In the genomic region with DNA sequence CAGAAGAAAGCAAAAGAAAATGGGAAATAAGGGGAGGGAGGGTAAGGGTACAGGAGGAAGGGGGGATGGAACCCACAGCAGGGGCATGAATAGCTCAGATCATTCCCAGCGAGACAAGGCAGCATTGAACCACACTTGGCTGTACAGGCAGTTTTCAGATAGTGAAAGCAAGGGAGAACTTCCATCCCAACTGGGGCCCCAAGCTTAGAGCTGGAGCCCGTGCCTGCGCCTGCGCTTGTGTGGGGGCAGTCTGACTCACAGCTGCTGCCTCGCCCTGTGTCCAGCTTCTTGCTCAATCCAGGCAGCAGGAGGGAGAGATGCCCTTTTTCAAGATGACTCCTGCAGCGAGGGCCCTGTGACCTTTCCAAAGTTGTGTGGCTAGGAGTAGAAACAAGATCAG, we compare ENCODE assay signal across 8 mouse cellular contexts.
DNase-seq lines count a peak whose midpoint lies in the region; ATAC-seq lines count a peak whose summit lies in the region.

No protein-coding gene starts in this region.

- peak overlapping the region; percentile 59 for H3K27ac ChIP-seq in hindbrain, embryonic 10.5 days
- H3K27ac ChIP-seq in hindbrain, embryonic 12.5 days: no peak overlapping the region
- no peak overlapping the region for H3K27ac ChIP-seq in intestine, embryonic 14.5 days (ENCODE audit: low read depth)

- no peak overlapping the region for H3K9ac ChIP-seq in hindbrain, embryonic 12.5 days
- no peak overlapping the region for H3K9ac ChIP-seq in intestine, embryonic 14.5 days (ENCODE audit: low read length)

- H3K4me3 ChIP-seq in hindbrain, embryonic 10.5 days: no peak overlapping the region
- H3K4me3 ChIP-seq in hindbrain, embryonic 12.5 days: no peak overlapping the region
- H3K4me3 ChIP-seq in intestine, embryonic 14.5 days (ENCODE audit: low read depth, low read length): no peak overlapping the region

- peak; percentile 22 for DNase-seq in hindbrain, embryonic 10.5 days (ENCODE audit: low spot score)
- peak; percentile 72 for DNase-seq in adrenal gland, adult 8-10 months
- DNase-seq in frontal cortex, postnatal 25 days (ENCODE audit: low spot score in 2 of 2): peak; percentile 10 to 25
- DNase-seq in intestine, embryonic 14.5 days (ENCODE audit: low spot score): peak; percentile 54
- peak; percentile 40 for DNase-seq in lung, postnatal 25 days (ENCODE audit: low spot score)
- DNase-seq in testis, postnatal 14 days (ENCODE audit: low spot score): peak; percentile 38
- DNase-seq in spleen, postnatal 4 days (ENCODE audit: low spot score in 2 of 2): no peak

- H3K27me3 ChIP-seq in hindbrain, embryonic 10.5 days (ENCODE audit: insufficient read depth, poor library complexity, severe bottlenecking): no peaks in the 10 kb centered on the region
- no peaks in the 10 kb centered on the region for H3K27me3 ChIP-seq in hindbrain, embryonic 12.5 days
- H3K27me3 ChIP-seq in intestine, embryonic 14.5 days (replicated peaks; ENCODE audit: control insufficient read depth, insufficient read depth, low read length): no peaks in the 10 kb centered on the region

- no peaks in the 10 kb centered on the region for H3K9me3 ChIP-seq in hindbrain, embryonic 10.5 days
- no peaks in the 10 kb centered on the region for H3K9me3 ChIP-seq in hindbrain, embryonic 12.5 days (replicated peaks)
- H3K9me3 ChIP-seq in intestine, embryonic 14.5 days (ENCODE audit: control insufficient read depth, low read length): no peaks in the 10 kb centered on the region

- peaks cover 22% of the 10 kb centered on the region for H3K4me1 ChIP-seq in hindbrain, embryonic 10.5 days (replicated peaks)
- H3K4me1 ChIP-seq in hindbrain, embryonic 12.5 days: no peaks in the 10 kb centered on the region
- H3K4me1 ChIP-seq in intestine, embryonic 14.5 days (replicated peaks; ENCODE audit: control insufficient read depth, insufficient read depth, low read length): no peaks in the 10 kb centered on the region; the same call in 1 of the 2 replicates

- no peak for ATAC-seq in hindbrain, embryonic 12.5 days (ENCODE audit: low FRiP score)
- no peak for ATAC-seq in intestine, embryonic 14.5 days (replicated peaks; ENCODE audit: low FRiP score, low TSS enrichment, low read depth)

- WGBS in hindbrain, embryonic 10.5 days: 26% methylated on average over 6 of the region's 6 CpGs
- WGBS in hindbrain, embryonic 12.5 days: 21% methylated on average over 6 of the region's 6 CpGs
- WGBS in intestine, embryonic 14.5 days: 35% methylated on average over 6 of the region's 6 CpGs

- no peak overlapping the region for H3K4me2 ChIP-seq in hindbrain, embryonic 12.5 days (replicated peaks)
- no peak overlapping the region for H3K4me2 ChIP-seq in intestine, embryonic 14.5 days (ENCODE audit: low read length)

- H3K36me3 ChIP-seq in hindbrain, embryonic 10.5 days: no peaks in the 10 kb centered on the region
- H3K36me3 ChIP-seq in hindbrain, embryonic 12.5 days: no peaks in the 10 kb centered on the region
- no peaks in the 10 kb centered on the region for H3K36me3 ChIP-seq in intestine, embryonic 14.5 days (ENCODE audit: control insufficient read depth, insufficient read depth, low read length)

Comparison
In these comparisons a context has a peak if more than half of its experiments do, and no peak if none do; other contexts are left out.
1. DNase-seq: peak in hindbrain, embryonic 10.5 days (single experiment), adrenal gland, adult 8-10 months (single experiment), frontal cortex, postnatal 25 days (2 of 2), intestine, embryonic 14.5 days (single experiment), lung, postnatal 25 days (single experiment) and testis, postnatal 14 days (single experiment); none in spleen, postnatal 4 days (0 of 2).